In the genomic region with DNA sequence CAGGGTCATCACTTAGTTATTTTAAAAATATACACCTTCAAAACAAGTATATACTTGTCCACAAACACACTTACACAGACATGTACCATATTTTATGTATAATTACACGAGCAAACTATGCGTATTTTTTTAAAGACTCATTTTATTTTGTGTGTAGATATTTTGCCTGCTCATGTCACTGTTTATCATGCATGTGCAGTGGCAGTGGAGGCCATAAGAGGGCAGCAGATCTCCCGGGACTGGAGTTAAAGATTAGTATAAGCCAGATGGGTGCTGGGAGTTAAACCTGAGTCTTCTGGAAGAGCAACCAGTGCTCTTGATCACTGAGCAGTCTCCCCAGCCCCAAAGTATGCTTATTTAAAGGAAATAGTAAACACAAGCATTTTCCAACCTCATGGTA, we compare ENCODE assay signal across 13 mouse cellular contexts. TPM values are rescaled to one million over a fixed set of nuclear protein-coding genes. Genes with fewer than 3 reads are reported as not detected.
DNase-seq lines count a peak whose midpoint lies in the region; TF ChIP-seq lines count a peak whose summit lies in the region.
"Had no signal": no experiment of that assay in that cellular context is flagged by ENCODE, and none has a peak within 500 bp of the region (broad histone marks: within the 10 kb centered on the region; RNA-seq: fewer than 3 reads in every experiment).

No protein-coding gene starts in this region.

- intact Hi-C loops in left cerebral cortex, adult 2 months (cut with DNase I) = loop anchor here (5.0 kb wide), 1 partner anchor 513 kb away; no protein-coding TSS in a partner anchor

- peak; percentile 56 for TF ChIP-seq CTCF in left cerebral cortex, adult 2 months (IDR thresholded peaks at IDR 0.05)
- TF ChIP-seq CTCF in CH12.LX (conservative IDR thresholded peaks at IDR 0.05 in 1 of 2, IDR thresholded peaks at IDR 0.05 in 1 of 2; ENCODE audit: low read depth in 2 of 2, low read length in 2 of 2) = peak; percentile 24 to 78; a peak in 3 of 4 replicates

- in situ Hi-C loops in CH12.LX (cut with MboI; ENCODE audit: low pct_ligation_motif_present, low pct_unique_long_range_greater_than_20kb, low sequenced_read_pairs) = loop anchor here (10.0 to 25.0 kb wide), 2 partner anchors 310 to 513 kb away; partner anchors contain the start of gene Slc25a21

- TF ChIP-seq EP300 in CH12.LX (IDR thresholded peaks at IDR 0.05; ENCODE audit: low read length) = no peak

- no peak overlapping the region for H3K4me2 ChIP-seq in CH12.LX (ENCODE audit: insufficient read depth, low read depth, poor library complexity, severe bottlenecking)
- H3K4me2 ChIP-seq: embryonic facial prominence, embryonic 12.5 days; liver, embryonic 13.5 days had no signal

- no peak overlapping the region for H3K9ac ChIP-seq in CH12.LX (ENCODE audit: insufficient read depth, low read depth)
- H3K9ac ChIP-seq: embryonic facial prominence, embryonic 12.5 days; liver, embryonic 13.5 days had no signal

- H3K36me3 ChIP-seq in CH12.LX (replicated peaks in 1 of 2; ENCODE audit: control insufficient read depth in 1 of 2, insufficient read depth in 1 of 2, low read length in 1 of 2) = no peaks in the 10 kb centered on the region
- H3K36me3 ChIP-seq in embryonic facial prominence, embryonic 10.5 days (replicated peaks) = no peaks in the 10 kb centered on the region
- H3K36me3 ChIP-seq: embryonic facial prominence, embryonic 12.5 days; liver, embryonic 13.5 days had no signal

- dilution Hi-C loops in CH12.LX (cut with MboI; ENCODE audit: extremely low pct_ligation_motif_present, extremely low pct_unique_long_range_greater_than_20kb, low sequenced_read_pairs) = no loop called here

- H3K79me2 ChIP-seq in CH12.LX (replicated peaks; ENCODE audit: control insufficient read depth, extremely low read depth, insufficient read depth, poor library complexity, severe bottlenecking) = no peaks in the 10 kb centered on the region

- 35% methylated on average over 3 of the region's 3 CpGs for WGBS in embryonic facial prominence, embryonic 10.5 days

- H3K27me3 ChIP-seq in CH12.LX (replicated peaks) = no peaks in the 10 kb centered on the region
- H3K27me3 ChIP-seq in embryonic facial prominence, embryonic 10.5 days (replicated peaks; ENCODE audit: low read depth, poor library complexity, severe bottlenecking) = peaks cover 20% of the 10 kb centered on the region

- peak; percentile 58 for TF ChIP-seq RAD21 in CH12.LX (IDR thresholded peaks at IDR 0.05; ENCODE audit: low read depth, low read length)

- H3K9me3 ChIP-seq in CH12.LX (replicated peaks; ENCODE audit: low read length) = no peaks in the 10 kb centered on the region
- no peaks in the 10 kb centered on the region for H3K9me3 ChIP-seq in embryonic facial prominence, embryonic 10.5 days
- H3K9me3 ChIP-seq: embryonic facial prominence, embryonic 12.5 days; liver, embryonic 13.5 days had no signal

- H3K4me3 ChIP-seq in left cerebral cortex, adult 2 months = no peak overlapping the region
- no peak overlapping the region for H3K4me3 ChIP-seq in CH12.LX (replicated peaks in 1 of 3; ENCODE audit: low read depth in 2 of 3, low read length in 2 of 3, poor library complexity in 1 of 3)
- no peak overlapping the region for H3K4me3 ChIP-seq in embryonic facial prominence, embryonic 10.5 days
- H3K4me3 ChIP-seq: embryonic facial prominence, embryonic 12.5 days; liver, embryonic 13.5 days had no signal

- peak; percentile 41 for DNase-seq in embryo, embryonic 10 days (ENCODE audit: low spot score)
- no peak for DNase-seq in embryo, embryonic 9.5 days (ENCODE audit: extremely low spot score)
- no peak for DNase-seq in left cerebral cortex, adult 2 months (ENCODE audit: extremely low spot score in 1 of 2, low spot score in 2 of 2)
- no peak for DNase-seq in left cerebral cortex, adult 18-20 months (ENCODE audit: low spot score in 2 of 2)
- DNase-seq in CH12.LX (ENCODE audit: extremely low read depth) = peak; percentile 39
- DNase-seq in embryonic facial prominence, embryonic 10.5 days (ENCODE audit: low spot score) = peak; percentile 39
- no peak for DNase-seq in urinary bladder, postnatal 4 days (ENCODE audit: low spot score in 2 of 2)
- no peak for DNase-seq in layer of hippocampus, adult 9-10 months (ENCODE audit: low spot score)
- DNase-seq: liver, embryonic 13.5 days; right cerebral cortex, postnatal 14 days; thymus, adult 2 months had no signal

- no peaks in the 10 kb centered on the region for H3K4me1 ChIP-seq in CH12.LX (ENCODE audit: control insufficient read depth in 1 of 2, insufficient read depth in 2 of 2)
- peaks cover 7% of the 10 kb centered on the region for H3K4me1 ChIP-seq in embryonic facial prominence, embryonic 10.5 days
- H3K4me1 ChIP-seq: liver, embryonic 13.5 days had no signal

- H3K27ac ChIP-seq in left cerebral cortex, adult 2 months = no peak overlapping the region
- no peak overlapping the region for H3K27ac ChIP-seq in CH12.LX (ENCODE audit: insufficient read depth, low read depth)
- H3K27ac ChIP-seq in embryonic facial prominence, embryonic 10.5 days (replicated peaks) = no peak overlapping the region
- H3K27ac ChIP-seq: embryonic facial prominence, embryonic 12.5 days; liver, embryonic 13.5 days had no signal

- TF ChIP-seq POLR2A in CH12.LX (IDR thresholded peaks at IDR 0.05; ENCODE audit: low read depth, low read length) = no peak

TF ChIP-seq in CH12.LX, 34 proteins besides CTCF, POLR2A, EP300 and RAD21:
- TF ChIP-seq NRF1 (IDR thresholded peaks at IDR 0.05; ENCODE audit: low read depth, low read length) (no peak), TCF12 (IDR thresholded peaks at IDR 0.05; ENCODE audit: low read depth, low read length) (no peak), MAFK (IDR thresholded peaks at IDR 0.05; ENCODE audit: insufficient replicate concordance, low read length) (no peak), SMC3 (IDR thresholded peaks at IDR 0.05; ENCODE audit: low read depth, low read length) (peak; percentile 75)

RNA-seq across cellular contexts. Expression of gene Pax9, which starts 16.8 kb away (rescaled TPM):
- not detected for total RNA-seq in left cerebral cortex, adult 2 months (2021)
- not detected for total RNA-seq in left cerebral cortex, adult 18-20 months (2021)
- not detected in 2 replicates for total RNA-seq in CH12.LX (2012; rRNA removed)
- total RNA-seq in CH12.LX (2014; rRNA removed) = not detected in 2 replicates
- 0.05 and 0.06 TPM in 2 replicates for polyA plus RNA-seq in CH12.LX (2012; ENCODE audit: insufficient read length, low read depth)
- 6.3 and 9.9 TPM in 2 replicates for polyA plus RNA-seq in embryonic facial prominence, embryonic 10.5 days (2016; fragmentation: Nextera tagmentation; extraction: Ambion mirVana)
- polyA plus RNA-seq: frontal cortex, adult 2 months had no signal

Comparison
In these comparisons a context has a peak if more than half of its experiments do, and no peak if none do; other contexts are left out.
1. DNase-seq: peak in embryo, embryonic 10 days (single experiment), CH12.LX (single experiment) and embryonic facial prominence, embryonic 10.5 days (single experiment); none in embryo, embryonic 9.5 days (single experiment), left cerebral cortex, adult 2 months (0 of 2), left cerebral cortex, adult 18-20 months (0 of 2), urinary bladder, postnatal 4 days (0 of 2) and layer of hippocampus, adult 9-10 months (single experiment).